Mouse (Mus musculus): ENCODE data around the gene Ctsw. TPM values are rescaled to one million over a fixed set of nuclear protein-coding genes. Genes with fewer than 3 reads are reported as not detected.

Ctsw gene
- polyA plus RNA-seq, 1 experiment from 2014 or later: 6.5 TPM

- peak overlapping the region; percentile 72 for H3K4me3 ChIP-seq
- H3K4me1 ChIP-seq: peaks cover 43% of the 10 kb centered on the region
- H3K27me3 ChIP-seq (replicated peaks): peaks cover 8% of the 10 kb centered on the region; the same call in 1 of the 2 replicates
- H3K9ac ChIP-seq: peak overlapping the region; percentile 80
- H3K36me3 ChIP-seq (replicated peaks): no peaks in the 10 kb centered on the region
- peak overlapping the region; percentile 85 for H3K4me2 ChIP-seq
- H3K9me3 ChIP-seq: no peaks in the 10 kb centered on the region
- peak overlapping the region; percentile 94 for H3K27ac ChIP-seq
- WGBS: under 1% methylated on average over 70 of the region's 70 CpGs
- ATAC-seq (replicated peaks): peak; percentile 95
Observed at GRCm38 (mm10) chr19:5456922-5457745, 11.2 kb downstream of the Ctsw start.

DNA sequence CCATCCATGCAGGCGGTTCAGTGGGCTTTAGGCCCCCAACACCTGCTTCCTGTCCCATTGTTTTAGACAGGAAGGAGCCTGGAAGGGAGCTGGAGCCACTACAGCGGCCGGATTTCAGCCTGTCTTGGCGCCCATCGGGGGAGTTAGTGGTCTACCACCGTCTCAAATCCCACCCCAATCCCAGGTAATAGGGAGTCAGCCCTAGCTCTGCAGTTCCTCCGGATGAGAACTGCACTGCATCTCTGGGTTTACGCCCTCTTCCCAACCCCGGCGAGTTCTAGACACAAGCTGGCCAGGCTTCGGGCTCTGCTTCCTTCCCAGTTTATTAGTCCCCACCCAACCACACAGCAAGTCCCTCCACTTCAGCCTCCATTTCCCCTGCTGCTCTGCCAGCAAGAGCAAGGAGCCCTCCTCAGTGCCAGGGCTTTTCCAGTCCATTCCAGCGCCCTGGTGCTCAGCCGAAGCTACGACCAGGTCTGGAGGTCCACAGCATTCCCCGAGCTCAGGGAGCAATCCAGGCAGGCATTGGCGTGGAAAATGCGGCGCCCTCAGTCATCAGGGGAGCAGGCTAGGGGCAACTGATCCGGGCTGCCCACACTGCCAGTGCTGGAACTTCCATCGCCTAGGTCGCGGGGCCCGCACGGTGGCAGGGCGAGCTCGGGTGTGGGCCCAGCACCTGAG is 11.9 kb downstream of the Ctsw start:
- no peak; the same call in 1 of the 2 replicates for ATAC-seq (replicated peaks)
- peaks cover 38% of the 10 kb centered on the region for H3K4me1 ChIP-seq

GRCm38 (mm10) chr19:5455568-5455967 is 12.7 kb downstream of the Ctsw start:
- ATAC-seq (replicated peaks): no peak
- peak overlapping the region; percentile 72 for H3K4me3 ChIP-seq
- H3K9ac ChIP-seq: peak overlapping the region; percentile 27; the same call in 1 of the 2 replicates
- 58% methylated on average over 8 of the region's 8 CpGs for WGBS
- peaks cover 32% of the 10 kb centered on the region for H3K4me1 ChIP-seq
- H3K4me2 ChIP-seq: peak overlapping the region; percentile 85
- H3K27me3 ChIP-seq (replicated peaks): peaks cover 11% of the 10 kb centered on the region
- H3K36me3 ChIP-seq (replicated peaks): no peaks in the 10 kb centered on the region
- H3K9me3 ChIP-seq: no peaks in the 10 kb centered on the region
- peak overlapping the region; percentile 94; the same call in 1 of the 2 replicates for H3K27ac ChIP-seq

More for the DNA sequence above, 11.9 kb downstream of the Ctsw start:
- Histone ChIP-seq H3K27ac (peak overlapping the region; percentile 94), H3K9ac (peak overlapping the region; percentile 80), H3K4me3 (peak overlapping the region; percentile 72), H3K9me3 (no peaks in the 10 kb centered on the region), H3K27me3 (replicated peaks) (peaks cover 8% of the 10 kb centered on the region; the same call in 1 of the 2 replicates), H3K36me3 (replicated peaks) (no peaks in the 10 kb centered on the region), H3K4me2 (peak overlapping the region; percentile 85)
- WGBS: 3% methylated on average over 26 of the region's 26 CpGs

GRCm38 (mm10) chr19:5455037-5455436 is 13.3 kb downstream of the Ctsw start:
- Histone ChIP-seq H3K4me1 (peaks cover 31% of the 10 kb centered on the region), H3K4me3 (peak overlapping the region; percentile 72; the same call in 1 of the 2 replicates), H3K4me2 (peak overlapping the region; percentile 85), H3K27me3 (replicated peaks) (peaks cover 17% of the 10 kb centered on the region), H3K27ac (no peak overlapping the region), H3K9me3 (no peaks in the 10 kb centered on the region), H3K36me3 (replicated peaks) (no peaks in the 10 kb centered on the region), H3K9ac (peak overlapping the region; percentile 27; the same call in 1 of the 2 replicates)
- no peak for ATAC-seq (replicated peaks)
- WGBS: 84% methylated on average over 12 of the region's 12 CpGs

DNA sequence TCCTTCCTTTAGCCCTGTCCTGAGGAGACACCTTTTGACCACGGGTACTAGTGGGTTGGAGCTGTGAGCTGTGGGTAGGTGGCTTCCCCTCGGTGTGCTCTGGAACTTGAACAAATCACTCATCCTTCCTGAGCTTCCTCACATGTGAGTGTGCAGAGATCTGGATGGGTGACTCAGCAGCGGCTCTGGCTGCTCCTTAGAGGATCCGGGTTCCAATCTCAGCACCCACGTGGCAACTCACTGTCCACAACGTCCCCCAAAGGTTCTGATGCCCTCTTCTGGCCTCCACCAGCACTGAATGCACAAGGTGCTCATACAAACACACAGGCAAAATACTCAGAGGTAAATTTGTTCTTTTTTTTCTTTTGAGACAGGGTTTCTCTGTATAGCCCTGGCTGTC is 16.5 kb downstream of the Ctsw start:
- WGBS: 79% methylated on average over 6 of the region's 6 CpGs
- no peak for ATAC-seq (replicated peaks)

DNA sequence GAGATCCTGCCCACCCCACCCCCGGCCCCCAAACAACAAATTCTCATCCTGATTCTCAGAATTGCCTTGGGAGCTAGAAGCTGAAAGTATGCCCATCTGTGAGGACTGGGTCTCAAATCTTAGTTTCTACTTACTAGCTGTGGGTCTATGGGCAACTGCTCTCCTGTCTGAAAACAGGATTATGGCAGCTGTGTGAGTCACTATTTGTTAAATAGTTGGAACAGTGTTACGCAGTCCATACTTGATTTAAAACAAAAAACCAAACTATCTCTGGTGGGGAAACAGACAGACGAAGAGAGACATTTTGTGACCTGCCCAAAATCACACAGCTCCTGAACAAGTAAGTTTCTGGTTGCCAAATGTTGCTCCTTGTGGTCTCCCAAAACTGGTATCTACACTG is 18.6 kb downstream of the Ctsw start:
- Histone ChIP-seq H3K4me2 (no peak overlapping the region), H3K9me3 (no peaks in the 10 kb centered on the region), H3K4me1 (peaks cover 18% of the 10 kb centered on the region), H3K36me3 (replicated peaks) (no peaks in the 10 kb centered on the region), H3K27ac (no peak overlapping the region), H3K27me3 (replicated peaks) (peaks cover 55% of the 10 kb centered on the region), H3K9ac (no peak overlapping the region), H3K4me3 (no peak overlapping the region)
- 88% methylated on average over 3 of the region's 3 CpGs for WGBS
- no peak for ATAC-seq (replicated peaks)

More for the DNA sequence above, 16.5 kb downstream of the Ctsw start:
- Histone ChIP-seq H3K9ac (no peak overlapping the region), H3K4me3 (no peak overlapping the region), H3K4me1 (peaks cover 37% of the 10 kb centered on the region), H3K36me3 (replicated peaks) (no peaks in the 10 kb centered on the region), H3K9me3 (no peaks in the 10 kb centered on the region), H3K27me3 (replicated peaks) (peaks cover 42% of the 10 kb centered on the region), H3K4me2 (no peak overlapping the region), H3K27ac (no peak overlapping the region)

DNA sequence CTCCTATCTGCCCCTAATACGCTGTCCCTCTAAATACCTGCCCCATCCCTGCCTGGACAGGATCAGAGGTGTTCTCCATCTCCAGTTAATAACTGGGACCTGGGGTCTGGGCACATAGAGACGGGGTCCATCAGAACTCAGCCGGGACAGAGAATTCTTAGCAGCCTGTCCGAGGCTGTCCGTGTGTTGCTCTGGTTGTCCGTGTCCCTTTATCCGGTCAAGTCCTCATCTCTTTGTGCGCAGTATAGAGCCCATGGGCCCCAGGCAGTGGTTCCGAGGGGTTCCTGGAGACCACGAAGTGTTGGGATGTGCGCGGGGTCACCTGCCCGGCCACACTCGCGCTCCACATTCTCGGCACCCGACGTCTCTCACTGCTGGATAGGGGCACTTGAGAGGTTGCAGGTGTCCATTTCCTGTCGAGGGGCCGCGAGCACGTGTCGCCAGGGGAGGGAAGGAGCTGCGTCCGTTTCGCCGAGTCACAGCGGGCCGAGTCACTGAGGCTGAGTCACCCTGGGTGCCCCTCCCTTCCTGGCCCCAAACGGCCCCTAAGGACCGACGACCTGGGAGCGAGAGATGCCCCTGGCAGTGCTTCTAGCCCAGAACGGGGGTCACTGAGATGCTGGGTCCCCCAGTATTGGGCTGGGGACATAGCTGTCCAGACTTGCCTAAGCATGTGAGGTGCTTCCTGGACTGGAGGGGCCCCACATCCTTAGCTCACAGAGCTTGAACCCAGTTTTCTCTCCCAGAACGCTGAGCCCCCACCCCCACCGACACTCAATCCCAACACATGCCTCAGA is 19.8 kb downstream of the Ctsw start:
- ATAC-seq (replicated peaks): no peak; the same call in none of the 2 replicates
- H3K9ac ChIP-seq: no peak overlapping the region
- 7% methylated on average over 36 of the region's 36 CpGs for WGBS
- peak overlapping the region; percentile 60 for H3K4me3 ChIP-seq
- H3K27me3 ChIP-seq (replicated peaks): peaks cover 59% of the 10 kb centered on the region
- H3K4me1 ChIP-seq: peaks cover 18% of the 10 kb centered on the region
- no peaks in the 10 kb centered on the region for H3K36me3 ChIP-seq (replicated peaks)
- peak overlapping the region; percentile 95 for H3K4me2 ChIP-seq
- H3K9me3 ChIP-seq: no peaks in the 10 kb centered on the region
- no peak overlapping the region for H3K27ac ChIP-seq

DNA sequence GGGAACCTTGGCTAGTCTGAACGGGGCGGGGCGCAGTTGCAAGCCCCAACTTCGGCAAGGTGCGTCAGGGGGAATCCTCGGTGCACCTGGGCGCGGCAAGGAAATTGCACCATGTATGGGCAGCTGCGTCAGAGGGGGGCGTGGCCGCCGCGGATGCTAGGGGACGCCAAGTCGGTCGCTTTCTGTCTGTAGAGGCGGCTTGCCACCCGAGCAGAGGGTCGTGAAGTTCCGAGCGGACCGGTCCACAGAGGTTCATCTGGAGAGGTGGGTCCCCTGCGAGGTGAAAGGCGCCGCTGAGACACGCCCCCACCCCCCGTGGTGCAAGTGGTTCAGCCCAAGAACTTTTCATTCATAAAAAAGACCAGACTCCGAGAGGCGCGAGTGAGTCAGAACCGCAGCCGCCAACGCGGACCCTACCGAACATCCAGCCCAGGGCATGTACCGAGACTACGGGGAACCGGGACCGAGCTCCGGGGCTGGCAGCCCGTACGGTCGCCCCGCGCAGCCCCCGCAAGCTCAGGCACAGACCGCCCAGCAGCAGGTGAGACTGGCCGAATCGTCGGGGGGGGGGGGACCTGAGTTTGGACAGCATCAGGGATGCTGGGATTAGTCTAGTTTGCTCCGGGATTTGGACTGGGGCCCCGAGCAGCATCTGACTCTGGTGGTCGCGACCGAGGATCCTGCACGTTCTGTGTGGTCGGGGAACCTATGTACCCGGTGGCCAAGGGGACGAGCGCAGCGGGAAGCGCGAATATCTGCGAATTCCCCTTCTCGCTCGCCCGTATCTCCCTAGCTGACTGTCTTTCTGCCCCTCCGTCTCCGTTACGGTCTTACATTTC is 20.6 kb downstream of the Ctsw start, which contains the start of gene Fosl1:
Gene Fosl1, plus strand, starts transcription at position 33 of the 839 bp plus-strand sequence.
- Histone ChIP-seq H3K36me3 (replicated peaks) (no peaks in the 10 kb centered on the region), H3K9me3 (no peaks in the 10 kb centered on the region), H3K4me2 (peak within 1 kb of the TSS; percentile 95), H3K27ac (no peak within 1 kb of the TSS), H3K9ac (peak within 1 kb of the TSS; percentile 37), H3K4me3 (peak within 1 kb of the TSS; percentile 60), H3K4me1 (peaks cover 18% of the 10 kb centered on the region), H3K27me3 (replicated peaks) (peaks cover 59% of the 10 kb centered on the region)
- WGBS: under 1% methylated on average over 70 of the region's 70 CpGs
- peak; percentile 76 for ATAC-seq (replicated peaks)

- no peak overlapping the region for H3K9ac ChIP-seq
- H3K4me1 ChIP-seq: peaks cover 18% of the 10 kb centered on the region
- WGBS: 85% methylated on average over 5 of the region's 5 CpGs
- H3K36me3 ChIP-seq (replicated peaks): no peaks in the 10 kb centered on the region
- no peaks in the 10 kb centered on the region for H3K9me3 ChIP-seq
- H3K27ac ChIP-seq: no peak overlapping the region
- no peak overlapping the region for H3K4me2 ChIP-seq
- ATAC-seq (replicated peaks): no peak
- peaks cover 58% of the 10 kb centered on the region for H3K27me3 ChIP-seq (replicated peaks)
- no peak overlapping the region for H3K4me3 ChIP-seq
Observed at GRCm38 (mm10) chr19:5445747-5446146, 22.6 kb downstream of the Ctsw start.

- Histone ChIP-seq H3K27ac (no peak overlapping the region), H3K9ac (no peak overlapping the region), H3K36me3 (replicated peaks) (no peaks in the 10 kb centered on the region), H3K4me3 (no peak overlapping the region), H3K9me3 (no peaks in the 10 kb centered on the region), H3K27me3 (replicated peaks) (peaks cover 50% of the 10 kb centered on the region), H3K4me2 (no peak overlapping the region), H3K4me1 (peaks cover 18% of the 10 kb centered on the region)
- no peak for ATAC-seq (replicated peaks)
- 48% methylated on average over 7 of the region's 7 CpGs for WGBS
Observed at GRCm38 (mm10) chr19:5444954-5445353, 23.4 kb downstream of the Ctsw start.

DNA sequence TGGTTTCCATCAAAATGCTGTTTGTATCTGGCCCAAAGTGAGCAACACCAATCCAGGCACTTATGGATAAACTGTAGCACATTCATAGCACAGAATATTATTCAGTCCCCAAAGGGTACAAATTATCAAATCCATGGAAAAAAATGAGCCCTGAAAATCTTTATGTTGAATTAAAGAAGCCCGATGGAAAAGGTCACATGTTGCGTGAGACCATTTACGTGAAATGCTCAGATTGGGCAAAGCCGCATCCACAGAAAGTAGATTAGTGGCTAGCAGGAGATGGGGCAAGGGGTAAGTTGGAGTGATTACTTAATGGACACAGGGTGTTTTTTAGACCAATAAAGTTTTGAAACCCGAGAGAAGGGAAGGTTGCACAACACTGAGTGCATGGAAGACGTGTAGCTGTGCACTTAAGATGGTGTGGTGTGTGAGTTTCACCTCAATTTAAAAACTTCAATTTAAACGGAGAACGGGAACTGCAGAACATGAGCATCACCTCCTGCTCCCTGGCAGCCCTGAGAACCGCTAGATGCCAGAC is 23.9 kb downstream of the Ctsw start:
- Histone ChIP-seq H3K27me3 (replicated peaks) (peaks cover 44% of the 10 kb centered on the region), H3K4me1 (peaks cover 18% of the 10 kb centered on the region), H3K27ac (no peak overlapping the region), H3K9ac (no peak overlapping the region), H3K4me2 (no peak overlapping the region), H3K9me3 (no peaks in the 10 kb centered on the region), H3K4me3 (no peak overlapping the region), H3K36me3 (replicated peaks) (no peaks in the 10 kb centered on the region)
- 64% methylated on average over 9 of the region's 9 CpGs for WGBS
- ATAC-seq (replicated peaks): no peak

Data from midbrain, embryonic 15.5 days (tissue).